Mouse (Mus musculus) left cerebral cortex, postnatal 36 days (tissue): ENCODE results near the gene Ube3b. TPM values are rescaled to one million over a fixed set of nuclear protein-coding genes. Genes with fewer than 3 reads are reported as not detected.

Experiments used
- DNase-seq, 2 experiments: peaks; one replicate each; pipeline ENCODE4 v3.0.0; 2021 to 2022; ENCODE audit warnings: low spot score in 2 of 2, mixed read lengths in 1 of 2
- intact Hi-C: fragments of 180-260 bp; cut with DNase I; formaldehyde crosslinking; loops from one replicate; pipeline ENCODE4 v1.15.1; 2025
- total RNA-seq, 2 experiments: library from RNA; stranded (reverse); gene quantifications; 2 replicates each; pipeline ENCODE4 v1.2.3; 2021

Gene Ube3b
- total RNA-seq, 2 experiments from 2014 or later, result 81.6 to 88.1 TPM

GRCm38 (mm10) chr5:114418541-114418940 lies 38.1 kb downstream of the Ube3b start:
- intact Hi-C loops, result no loop called here
- no peak for DNase-seq

GRCm38 (mm10) chr5:114421561-114422298 lies 41.3 kb downstream of the Ube3b start:
- DNase-seq, result no peak
- intact Hi-C loops, result no loop called here

- intact Hi-C loops, result no loop called here
- no peak for DNase-seq
These were observed 42.2 kb downstream of the Ube3b start for GRCm38 (mm10) chr5:114422591-114422990.

- no peak for DNase-seq
- intact Hi-C loops, result no loop called here
These were observed 43.6 kb downstream of the Ube3b start for GRCm38 (mm10) chr5:114423961-114424360.

- intact Hi-C loops, result no loop called here
- DNase-seq, result no peak
These were observed 46.3 kb downstream of the Ube3b start for GRCm38 (mm10) chr5:114426732-114427131.

- no peak for DNase-seq
- intact Hi-C loops, result no loop called here
These were observed 48.2 kb downstream of the Ube3b start for GRCm38 (mm10) chr5:114428621-114429020.

- intact Hi-C loops, result no loop called here
- DNase-seq, result no peak
These were observed 49.4 kb downstream of the Ube3b start for GRCm38 (mm10) chr5:114429781-114430180.

GRCm38 (mm10) chr5:114434359-114434758 lies 54.0 kb downstream of the Ube3b start:
- no peak for DNase-seq
- intact Hi-C loops, result no loop called here

- DNase-seq, result no peak
- intact Hi-C loops, result no loop called here
These were observed 55.2 kb downstream of the Ube3b start for GRCm38 (mm10) chr5:114435588-114435987.

- peak; percentile 98 to 99 for DNase-seq
- intact Hi-C loops, result no loop called here
These were observed 63.4 kb downstream of the Ube3b start, which contains the start of the genes Mmab and Mvk for GRCm38 (mm10) chr5:114443566-114444367. Gene Mmab, minus strand, starts transcription at chr5:114444060. Gene Mvk, plus strand, starts transcription at chr5:114444269.

- DNase-seq, result no peak
- intact Hi-C loops, result no loop called here
These were observed 63.9 kb downstream of the Ube3b start for GRCm38 (mm10) chr5:114444368-114444692.

- intact Hi-C loops, result no loop called here
- DNase-seq, result no peak
These were observed 68.6 kb downstream of the Ube3b start for GRCm38 (mm10) chr5:114449011-114449410.

GRCm38 (mm10) chr5:114456287-114456686 lies 75.9 kb downstream of the Ube3b start:
- DNase-seq, result no peak
- intact Hi-C loops, result no loop called here

GRCm38 (mm10) chr5:114456995-114457605 lies 76.7 kb downstream of the Ube3b start:
- intact Hi-C loops, result no loop called here
- DNase-seq, result no peak

GRCm38 (mm10) chr5:114461238-114461637 lies 80.8 kb downstream of the Ube3b start:
- peak; percentile 66 to 76 for DNase-seq
- intact Hi-C loops, result loop anchor here (1.0 to 5.0 kb wide), 3 partner anchors 107 to 149 kb away; partner anchors contain the start of gene Fam222a

- intact Hi-C loops, result loop anchor here (5.0 kb wide), 2 partner anchors 145 to 150 kb away; no protein-coding TSS in a partner anchor
- no peak for DNase-seq
These were observed 81.9 kb downstream of the Ube3b start for GRCm38 (mm10) chr5:114462067-114463040.

- intact Hi-C loops, result loop anchor here (5.0 kb wide), 2 partner anchors 143 to 152 kb away; no protein-coding TSS in a partner anchor
- DNase-seq, result no peak
These were observed 84.2 kb downstream of the Ube3b start for GRCm38 (mm10) chr5:114464561-114464960.

GRCm38 (mm10) chr5:114465641-114466040 lies 85.2 kb downstream of the Ube3b start:
- no peak for DNase-seq
- intact Hi-C loops, result no loop called here

- no peak for DNase-seq
- intact Hi-C loops, result no loop called here
These were observed 86.6 kb downstream of the Ube3b start for GRCm38 (mm10) chr5:114467019-114467418.
